Comparison of ENCODE assay signal across 26 mouse cellular contexts in the genomic region with DNA sequence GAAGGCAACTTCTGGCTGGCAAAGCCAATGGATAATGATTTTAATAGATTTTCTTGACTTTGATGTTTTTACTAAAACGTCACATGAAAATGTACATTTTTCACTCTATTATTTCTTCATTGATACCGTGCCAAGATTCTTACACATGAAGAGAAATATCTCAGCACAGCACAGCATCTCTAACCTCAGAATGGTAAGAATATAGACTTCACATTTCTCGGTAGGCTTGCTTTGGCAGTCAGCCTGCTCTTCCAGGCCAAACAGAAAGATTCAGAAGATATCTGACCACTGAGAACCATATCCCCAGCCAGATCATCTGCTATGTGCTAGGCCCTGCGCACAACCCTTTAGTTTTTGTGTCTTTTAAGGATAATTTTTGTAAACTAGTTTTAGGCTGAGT.
DNase-seq lines count a peak whose midpoint lies in the region; ATAC-seq and TF ChIP-seq lines count a peak whose summit lies in the region.
"Had no signal": no experiment of that assay in that cellular context is flagged by ENCODE, and none has a peak within 500 bp of the region (broad histone marks: within the 10 kb centered on the region; RNA-seq: fewer than 3 reads in every experiment).

No protein-coding gene starts in this region.

- no peak overlapping the region for H3K27ac ChIP-seq in limb, embryonic 14.5 days (replicated peaks; ENCODE audit: low read depth, low read length)
- no peak overlapping the region for H3K27ac ChIP-seq in limb, embryonic 10.5 days
- 0 out of 2 replicates have a peak overlapping the region, but pooled peaks have one; percentile 7 for H3K27ac ChIP-seq in embryonic facial prominence, embryonic 14.5 days (replicated peaks; ENCODE audit: low read depth, low read length)
- H3K27ac ChIP-seq: embryonic facial prominence, embryonic 15.5 days; forebrain, embryonic 12.5 days; forebrain, embryonic 15.5 days; heart, embryonic 15.5 days; hindbrain, embryonic 10.5 days; hindbrain, embryonic 13.5 days had no signal

- no peaks in the 10 kb centered on the region for H3K36me3 ChIP-seq in limb, embryonic 14.5 days (ENCODE audit: control insufficient read depth, insufficient read depth, low read length)
- H3K36me3 ChIP-seq in limb, embryonic 10.5 days, result no peaks in the 10 kb centered on the region
- H3K36me3 ChIP-seq in embryonic facial prominence, embryonic 14.5 days (ENCODE audit: control insufficient read depth, insufficient read depth, low read length), result no peaks in the 10 kb centered on the region
- H3K36me3 ChIP-seq: embryonic facial prominence, embryonic 15.5 days; forebrain, embryonic 12.5 days; forebrain, embryonic 15.5 days; heart, embryonic 12.5 days; heart, embryonic 15.5 days; hindbrain, embryonic 10.5 days; hindbrain, embryonic 13.5 days had no signal

- ATAC-seq in limb, embryonic 14.5 days (ENCODE audit: low FRiP score, low read depth), result 0 out of 2 replicates have a peak, but pooled peaks have one; percentile 39
- no peak for ATAC-seq in embryonic facial prominence, embryonic 14.5 days (ENCODE audit: low read depth)
- ATAC-seq: activated CD4-positive, CD25-positive, alpha-beta regulatory T cell, adult 4 months; CD4-positive, CD25-positive, alpha-beta regulatory T cell, adult 4 months; forebrain, embryonic 15.5 days; hindbrain, embryonic 16.5 days had no signal

- H3K9me3 ChIP-seq in limb, embryonic 14.5 days (ENCODE audit: control insufficient read depth, low read length), result no peaks in the 10 kb centered on the region
- no peaks in the 10 kb centered on the region for H3K9me3 ChIP-seq in limb, embryonic 10.5 days (replicated peaks)
- H3K9me3 ChIP-seq in embryonic facial prominence, embryonic 14.5 days (ENCODE audit: control insufficient read depth, low read length), result no peaks in the 10 kb centered on the region
- H3K9me3 ChIP-seq: embryonic facial prominence, embryonic 15.5 days; forebrain, embryonic 12.5 days; forebrain, embryonic 15.5 days; heart, embryonic 12.5 days; heart, embryonic 15.5 days; hindbrain, embryonic 10.5 days; hindbrain, embryonic 13.5 days had no signal

- WGBS in limb, embryonic 14.5 days, result 63% methylated on average over 4 of the region's 4 CpGs
- WGBS in limb, embryonic 10.5 days, result 92% methylated on average over 4 of the region's 4 CpGs
- 54% methylated on average over 4 of the region's 4 CpGs for WGBS in embryonic facial prominence, embryonic 14.5 days

- DNase-seq in limb, embryonic 14.5 days (ENCODE audit: low spot score), result no peak
- DNase-seq in limb, embryonic 10.5 days (ENCODE audit: low spot score), result no peak
- DNase-seq in NIH3T3 (ENCODE audit: low read depth), result peak; percentile 52
- DNase-seq in embryonic facial prominence, embryonic 14.5 days (ENCODE audit: low spot score), result peak; percentile 64
- DNase-seq in embryo, embryonic 9.5 days (ENCODE audit: extremely low spot score), result no peak
- DNase-seq in adrenal gland, adult 2 months, result no peak
- DNase-seq: adrenal gland, postnatal 10 days; adrenal gland, postnatal 36 days; cerebellum, adult 18-20 months; cerebellum, adult 9-10 months; cerebellum, postnatal 14 days; gastrocnemius, postnatal 25 days; heart, adult 18-20 months; heart, postnatal 10 days; heart, postnatal 36 days had no signal

- no peak for TF ChIP-seq POLR2A in limb, embryonic 14.5 days (IDR thresholded peaks at IDR 0.05; ENCODE audit: borderline replicate concordance, extremely low read depth, insufficient read depth, insufficient read length)

- H3K9ac ChIP-seq in limb, embryonic 14.5 days (ENCODE audit: low read depth, low read length, severe bottlenecking), result no peak overlapping the region
- no peak overlapping the region for H3K9ac ChIP-seq in embryonic facial prominence, embryonic 14.5 days (ENCODE audit: low read depth, low read length)
- H3K9ac ChIP-seq: embryonic facial prominence, embryonic 15.5 days; forebrain, embryonic 12.5 days; forebrain, embryonic 15.5 days; heart, embryonic 12.5 days; heart, embryonic 15.5 days; hindbrain, embryonic 13.5 days had no signal

- 0 out of 2 replicates have a peak, but pooled peaks cover 4% of the 10 kb centered on the region for H3K4me1 ChIP-seq in limb, embryonic 14.5 days (ENCODE audit: control insufficient read depth, insufficient read depth, low read length)
- peaks cover 6% of the 10 kb centered on the region; the same call in 1 of the 2 replicates for H3K4me1 ChIP-seq in limb, embryonic 10.5 days
- H3K4me1 ChIP-seq in embryonic facial prominence, embryonic 14.5 days (ENCODE audit: control insufficient read depth, insufficient read depth, low read length), result no peaks in the 10 kb centered on the region; the same call in 1 of the 2 replicates
- H3K4me1 ChIP-seq: embryonic facial prominence, embryonic 15.5 days; forebrain, embryonic 12.5 days; forebrain, embryonic 15.5 days; heart, embryonic 12.5 days; heart, embryonic 15.5 days; hindbrain, embryonic 10.5 days; hindbrain, embryonic 13.5 days had no signal

- no peak overlapping the region for H3K4me3 ChIP-seq in limb, embryonic 14.5 days (replicated peaks; ENCODE audit: low read length)
- no peak overlapping the region for H3K4me3 ChIP-seq in limb, embryonic 10.5 days
- no peak overlapping the region for H3K4me3 ChIP-seq in embryonic facial prominence, embryonic 14.5 days (ENCODE audit: low read depth, low read length)
- H3K4me3 ChIP-seq: embryonic facial prominence, embryonic 15.5 days; erythroblast, embryonic 14.5 days; forebrain, embryonic 12.5 days; forebrain, embryonic 15.5 days; heart, embryonic 12.5 days; heart, embryonic 15.5 days; hindbrain, embryonic 10.5 days; hindbrain, embryonic 13.5 days had no signal

- no peaks in the 10 kb centered on the region for H3K27me3 ChIP-seq in limb, embryonic 14.5 days (ENCODE audit: control insufficient read depth, insufficient read depth, low read length)
- H3K27me3 ChIP-seq in limb, embryonic 10.5 days (ENCODE audit: low read depth, poor library complexity, severe bottlenecking), result no peaks in the 10 kb centered on the region
- H3K27me3 ChIP-seq in embryonic facial prominence, embryonic 14.5 days (replicated peaks; ENCODE audit: control insufficient read depth, insufficient read depth, low read length), result no peaks in the 10 kb centered on the region
- H3K27me3 ChIP-seq: embryonic facial prominence, embryonic 15.5 days; forebrain, embryonic 12.5 days; forebrain, embryonic 15.5 days; heart, embryonic 12.5 days; heart, embryonic 15.5 days; hindbrain, embryonic 13.5 days had no signal

- no peak overlapping the region for H3K4me2 ChIP-seq in limb, embryonic 14.5 days (replicated peaks; ENCODE audit: low read depth, low read length, severe bottlenecking)
- no peak overlapping the region for H3K4me2 ChIP-seq in embryonic facial prominence, embryonic 14.5 days (ENCODE audit: low read depth, low read length)
- H3K4me2 ChIP-seq: embryonic facial prominence, embryonic 15.5 days; forebrain, embryonic 12.5 days; forebrain, embryonic 15.5 days; heart, embryonic 12.5 days; heart, embryonic 15.5 days; hindbrain, embryonic 13.5 days had no signal

Comparison
In these comparisons a context has a peak if more than half of its experiments do, and no peak if none do; other contexts are left out.
1. DNase-seq: peak in NIH3T3 (single experiment) and embryonic facial prominence, embryonic 14.5 days (single experiment); none in limb, embryonic 14.5 days (single experiment), limb, embryonic 10.5 days (single experiment), embryo, embryonic 9.5 days (single experiment) and adrenal gland, adult 2 months (single experiment).